Mouse (Mus musculus) kidney, adult 11 months (tissue): ENCODE results near the gene Crygb.
"Not testable (repeated sequence)": the region's sequence is repeated elsewhere in the genome, so short reads cannot be mapped to it uniquely, and the experiment has no call there.

ENCODE experiments used
- DNase-seq: peaks from one replicate; pipeline ENCODE4 v3.0.0; 2022

Gene Crygb

DNA sequence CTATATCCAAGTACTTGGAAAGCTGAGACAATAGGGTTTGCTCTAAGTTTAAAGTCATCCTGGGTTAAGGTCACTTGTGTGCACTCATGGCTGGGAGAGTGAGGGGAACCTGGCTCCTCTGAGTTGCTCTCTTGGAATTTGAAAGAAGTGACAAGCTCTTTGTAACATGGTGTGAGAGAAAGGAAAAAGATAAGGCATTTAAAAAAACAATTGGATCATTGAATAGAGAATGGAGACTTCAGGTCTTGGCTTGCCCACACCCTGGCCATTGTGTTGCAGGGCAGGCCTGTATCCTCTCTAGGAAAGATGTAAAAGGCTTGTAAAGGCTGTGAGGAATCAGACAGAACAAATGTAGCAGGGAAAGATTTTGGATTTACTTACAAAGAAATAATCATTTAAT lies 14.2 kb downstream of the Crygb start:
- DNase-seq, result no peak

DNA sequence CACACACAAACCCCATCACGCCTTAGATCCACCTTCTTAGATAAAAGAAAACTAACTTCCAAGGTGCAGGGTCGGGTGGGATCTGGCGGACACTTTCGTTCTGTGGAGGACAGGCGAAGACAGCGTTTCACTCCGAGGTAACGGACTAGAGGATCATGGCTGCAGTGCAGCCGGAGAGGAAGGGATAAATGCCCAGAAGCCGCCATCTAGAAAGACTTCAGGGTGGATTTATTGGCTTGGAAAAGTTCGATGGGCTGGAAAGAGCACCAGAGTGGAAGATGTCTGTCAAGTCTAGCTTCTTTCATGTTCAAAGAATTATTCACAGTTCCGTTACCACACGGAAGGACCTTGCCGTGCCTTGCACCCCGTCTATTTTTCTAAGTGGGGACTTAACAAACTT lies 17.9 kb downstream of the Crygb start:
- DNase-seq, result no peak

DNA sequence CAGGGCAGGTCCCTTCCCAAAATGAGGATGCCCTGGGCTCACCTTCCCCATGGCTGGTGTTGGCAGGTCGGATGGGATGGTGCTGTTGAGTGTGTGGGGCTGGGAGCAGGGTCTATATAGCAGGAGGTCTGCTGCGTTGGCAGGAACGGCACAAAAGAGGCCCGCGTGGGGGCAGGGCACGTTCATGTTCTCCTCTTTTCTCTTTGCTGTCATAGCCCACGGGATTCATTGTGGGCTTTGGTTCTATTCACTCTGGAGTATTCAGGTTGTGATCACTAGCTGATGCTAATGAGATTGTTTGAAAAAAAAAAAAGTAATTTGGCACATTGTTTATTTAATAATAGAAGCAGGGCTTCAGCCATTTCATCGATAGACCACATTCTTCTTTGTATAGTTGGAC lies 18.7 kb downstream of the Crygb start, which contains the start of gene Crygd:
Gene Crygd (minus strand): TSS at position 101 of the 400 bp plus-strand sequence.
- no peak for DNase-seq

DNA sequence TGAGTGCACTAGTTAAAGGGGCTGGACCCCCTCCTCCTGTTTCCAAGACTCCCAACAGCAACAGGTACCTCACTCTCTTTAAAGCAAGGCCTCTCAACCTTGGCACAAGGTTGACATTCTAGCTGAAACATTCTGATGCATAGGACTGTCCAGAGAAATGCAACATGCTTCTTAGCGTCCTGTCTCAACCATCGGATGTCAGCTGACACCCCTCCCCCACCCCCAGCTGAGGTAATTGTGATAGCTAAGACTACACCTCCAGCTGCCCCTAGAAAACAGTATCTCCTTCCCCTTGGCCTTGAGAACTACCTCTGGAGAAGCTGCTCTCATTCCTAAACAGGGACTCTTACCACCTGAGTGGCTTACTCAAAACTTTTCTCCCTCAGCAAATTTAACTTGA lies 29.9 kb downstream of the Crygb start:
- no peak for DNase-seq

DNA sequence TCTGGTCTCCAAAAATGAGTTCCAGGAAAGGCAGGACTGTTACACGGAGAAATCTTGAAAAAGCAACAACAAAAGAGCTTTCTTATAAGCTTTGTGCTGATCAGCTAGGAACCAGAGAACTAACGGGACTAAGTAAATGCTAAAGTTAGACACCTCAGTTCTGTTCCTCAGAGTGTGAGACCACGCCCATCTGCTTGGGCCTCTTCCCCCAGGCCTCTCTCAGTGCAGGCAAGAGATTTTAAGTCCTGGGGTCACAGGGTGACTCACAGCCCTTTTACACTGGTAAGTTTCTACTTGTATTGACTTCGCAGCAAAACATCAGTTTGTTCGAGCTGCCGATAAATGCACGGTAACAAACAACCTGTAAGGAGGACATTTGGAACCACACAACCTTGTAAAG lies 30.4 kb downstream of the Crygb start:
- DNase-seq, result no peak

DNA sequence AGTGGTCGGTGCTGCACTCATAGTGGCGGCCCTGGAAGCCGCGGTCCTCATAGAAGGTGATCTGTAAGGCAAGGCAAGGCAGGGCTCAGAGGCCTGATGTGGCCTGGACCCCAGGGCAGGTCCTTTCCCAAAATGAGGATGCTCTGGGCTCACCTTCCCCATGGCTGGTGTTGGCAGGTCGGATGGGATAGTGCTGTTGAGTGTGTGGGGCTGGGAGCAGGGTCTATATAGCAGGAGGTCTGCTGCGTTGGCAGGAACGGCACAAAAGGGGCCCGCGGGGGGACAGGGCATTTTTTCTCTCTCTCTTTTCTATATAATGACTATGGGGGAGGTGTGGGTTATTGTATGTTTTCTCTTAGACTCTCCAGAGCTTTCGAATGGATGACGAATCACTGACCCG lies 31.1 kb downstream of the Crygb start, which contains the start of gene Cryge:
Gene Cryge (minus strand): TSS at position 198 of the 400 bp plus-strand sequence.
- DNase-seq, result not testable (repeated sequence)

DNA sequence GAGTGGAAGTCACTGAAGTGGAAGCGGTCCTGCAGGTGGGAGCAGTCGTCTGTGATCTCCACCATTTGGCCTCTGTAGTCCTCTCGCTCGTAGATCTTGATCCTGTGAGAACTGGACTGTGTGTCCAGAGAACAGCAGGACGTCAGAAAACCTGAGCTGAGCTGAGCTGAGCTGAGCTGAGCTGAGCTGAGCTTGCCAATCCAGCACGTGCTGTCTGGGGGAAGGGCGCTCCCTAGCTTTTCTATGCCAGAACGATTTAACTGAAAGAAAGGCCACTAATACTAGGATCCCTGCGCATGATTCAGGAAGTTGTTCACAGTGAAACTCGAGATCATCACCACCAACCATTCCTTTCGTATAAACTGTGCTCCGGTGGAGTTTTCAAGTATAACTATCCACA lies 33.3 kb downstream of the Crygb start:
- DNase-seq, result peak; percentile 37

DNA sequence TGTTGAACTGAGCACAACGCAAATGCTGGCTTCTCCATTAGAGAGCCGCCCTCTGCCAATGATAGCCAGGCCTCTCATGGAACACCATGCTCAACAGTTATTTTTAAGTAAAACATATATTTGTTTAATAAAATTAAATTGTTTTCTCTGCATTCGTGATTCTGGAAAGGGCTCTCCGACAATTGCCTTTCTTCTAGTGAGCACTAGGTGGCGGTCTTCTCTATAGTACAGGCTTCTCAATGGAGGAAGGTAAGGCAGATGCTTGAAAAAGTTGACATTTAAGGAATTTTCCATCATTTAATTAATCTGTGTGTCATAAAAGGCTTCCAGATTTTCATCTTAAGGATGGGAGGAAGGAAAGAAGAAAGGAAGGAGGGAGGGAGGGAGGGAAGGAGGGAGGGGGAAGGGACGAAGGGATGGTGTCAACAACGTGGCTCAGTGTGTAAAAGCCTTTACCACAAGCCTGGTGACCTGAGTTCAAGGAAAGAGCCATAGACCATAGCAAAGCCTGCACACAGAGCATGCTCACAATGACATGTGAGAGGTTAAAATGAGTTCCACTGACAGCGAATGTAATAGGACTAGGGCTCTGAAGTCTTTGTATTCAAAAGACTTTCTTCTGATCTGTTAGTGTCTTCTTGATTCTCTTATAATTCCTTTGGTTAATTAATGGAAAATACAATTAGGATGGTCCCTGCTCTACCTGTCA lies 35.5 kb downstream of the Crygb start:
- no peak for DNase-seq

DNA sequence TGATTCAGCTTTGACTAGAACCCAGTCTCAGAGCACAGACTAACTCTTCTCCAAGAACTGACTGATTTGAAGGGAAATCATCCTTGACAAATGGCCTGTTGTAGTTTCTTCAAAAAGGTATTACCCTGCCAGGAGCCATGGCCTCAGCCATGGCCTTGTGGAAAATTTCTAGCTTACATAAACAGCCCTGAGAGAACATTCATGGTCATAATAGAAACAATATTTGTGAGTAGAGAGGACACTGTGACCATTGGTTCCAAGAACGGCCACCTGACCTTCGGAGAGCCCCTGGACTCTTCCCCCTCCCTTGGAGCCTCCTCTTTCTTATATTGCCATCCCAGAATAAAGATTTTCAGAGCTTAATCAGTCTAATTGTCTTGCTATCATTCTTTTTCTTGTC lies 38.7 kb downstream of the Crygb start:
- DNase-seq, result no peak

DNA sequence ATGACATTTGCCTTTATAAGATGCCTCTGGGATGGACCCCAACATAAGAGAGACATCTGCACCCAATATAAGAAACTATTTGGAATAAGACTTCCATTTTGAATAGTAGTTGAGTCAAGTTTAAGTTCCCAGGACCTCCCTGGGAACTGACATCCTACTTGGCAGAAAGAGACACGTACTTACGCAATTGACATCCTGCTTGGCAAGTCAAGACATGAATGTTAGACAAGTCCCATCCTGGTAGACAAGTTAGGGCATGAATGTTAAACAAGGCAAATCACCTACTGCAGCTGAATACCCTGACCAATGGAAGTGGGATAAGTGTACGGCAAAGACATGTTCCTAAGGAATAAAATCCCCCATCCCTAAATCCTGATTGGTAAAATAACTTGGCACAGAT lies 40.3 kb downstream of the Crygb start:
- no peak for DNase-seq

DNA sequence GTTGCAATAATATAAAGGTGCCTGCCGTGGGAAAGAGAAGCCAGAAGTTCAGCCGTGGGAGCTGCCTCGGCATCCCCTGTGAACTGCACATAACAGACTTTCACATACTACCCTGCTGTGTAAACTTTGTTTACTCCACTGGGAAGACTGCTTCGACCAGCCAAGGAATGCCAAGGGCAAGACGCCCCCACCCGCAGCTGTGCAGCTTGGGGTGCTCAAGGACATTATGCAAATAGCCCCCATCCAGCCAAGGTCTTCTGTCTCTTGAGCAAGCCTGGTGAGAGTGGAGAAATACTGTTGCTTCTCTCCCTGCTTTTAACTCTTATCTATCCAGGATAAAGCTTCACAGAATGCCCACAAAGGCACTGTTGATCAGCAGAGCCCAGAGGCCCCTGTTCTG lies 41.3 kb downstream of the Crygb start:
- peak; percentile 5 for DNase-seq

DNA sequence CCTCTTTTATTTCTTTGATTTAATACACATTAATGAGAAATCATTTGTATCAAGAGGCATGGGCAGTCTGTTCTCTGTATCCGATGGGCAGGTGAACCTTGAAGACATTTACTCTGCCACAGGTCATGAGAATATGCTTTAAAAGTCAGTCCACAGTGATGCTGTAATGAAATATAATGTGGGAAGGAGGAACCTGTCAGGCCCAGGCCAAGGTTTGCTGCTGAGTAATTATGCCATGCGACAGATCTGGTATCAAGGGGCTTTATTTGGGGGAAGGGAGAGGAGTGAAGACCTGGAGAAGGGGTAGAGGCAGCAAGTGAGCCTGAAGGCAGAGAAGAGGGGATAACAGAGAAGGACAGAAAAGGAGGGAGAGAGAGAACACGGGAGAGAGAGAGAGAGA lies 42.4 kb downstream of the Crygb start:
- no peak for DNase-seq

DNA sequence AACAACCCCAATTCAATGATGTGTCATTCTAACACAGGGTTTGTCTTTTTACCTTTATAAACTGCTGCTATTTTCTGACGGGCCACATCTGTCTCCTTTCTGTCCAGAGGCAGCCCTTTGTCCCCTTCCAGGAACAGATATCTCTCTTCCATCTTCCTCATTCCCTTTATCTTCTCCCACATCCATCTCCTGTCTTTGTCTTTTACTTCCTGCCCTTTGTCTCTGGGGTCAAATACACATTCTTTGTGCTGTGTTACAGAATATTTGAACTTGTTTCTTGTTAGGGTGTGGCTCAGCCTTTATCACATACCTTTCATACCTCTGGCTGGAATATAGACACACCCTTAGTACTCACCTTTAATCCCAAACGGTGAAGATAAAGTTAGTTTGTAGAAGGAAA lies 44.5 kb downstream of the Crygb start:
- no peak for DNase-seq

DNA sequence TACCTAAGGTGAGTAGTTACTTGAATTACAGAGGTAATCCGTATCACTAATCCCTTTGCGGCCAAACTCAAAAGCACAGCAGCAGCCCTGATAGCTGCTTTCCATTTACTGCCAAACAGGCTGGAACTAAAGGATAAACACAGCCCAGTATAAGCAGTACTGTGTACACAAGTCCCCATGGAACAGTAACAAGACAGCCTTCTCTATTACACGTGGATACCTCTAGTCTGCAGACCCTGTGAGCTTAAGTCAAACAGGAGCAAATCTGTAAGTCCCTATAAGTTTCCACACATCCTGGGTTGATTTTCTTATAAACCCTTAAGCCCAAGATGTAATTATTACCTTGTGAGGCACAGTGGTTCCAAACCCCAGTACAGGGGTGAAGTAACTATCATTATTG lies 46.6 kb downstream of the Crygb start:
- no peak for DNase-seq

DNA sequence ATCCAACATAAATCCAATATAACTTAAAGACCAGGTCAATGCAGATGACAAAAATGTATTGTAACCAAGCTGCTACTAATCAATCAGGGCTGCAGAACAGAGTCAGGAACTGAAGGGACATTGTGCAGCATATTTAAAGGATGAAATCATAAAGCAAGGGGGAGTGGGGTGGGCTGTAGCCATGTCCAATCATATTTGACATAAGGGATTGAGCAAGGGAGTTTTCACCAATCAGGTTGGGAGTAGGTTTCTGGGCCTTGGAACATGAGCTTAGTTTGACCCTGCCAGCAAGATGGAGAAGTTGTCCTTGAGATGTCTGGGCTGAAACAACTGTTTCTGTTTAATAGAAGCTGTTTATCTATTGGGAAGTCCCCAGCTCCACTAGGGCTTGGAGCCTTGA lies 49.4 kb downstream of the Crygb start, which contains the start of gene Akr1cl:
Gene Akr1cl (minus strand): TSS at position 119 of the 400 bp plus-strand sequence.
- no peak for DNase-seq
